Mouse (Mus musculus): Measurements from ENCODE around the gene Zfp961.

Zfp961 gene

DNA sequence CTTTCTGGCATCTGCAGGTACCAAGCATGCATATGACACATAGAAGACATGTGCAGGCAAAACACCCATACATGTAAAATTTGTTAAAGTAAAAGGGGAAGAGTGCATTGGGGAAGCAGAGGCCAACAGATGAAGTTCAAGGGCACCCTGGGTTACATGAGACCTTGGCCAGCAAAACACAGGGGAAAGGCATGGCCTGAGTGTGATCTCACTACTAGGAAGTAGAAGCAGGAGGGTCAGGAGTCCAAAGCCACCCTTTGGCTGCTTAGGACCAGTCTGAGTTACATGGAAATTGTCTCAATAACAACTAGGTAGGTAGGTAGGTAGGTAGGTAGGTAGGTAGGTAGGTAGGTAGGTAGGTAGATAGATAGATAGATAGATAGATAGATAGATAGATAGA, 9.6 kb downstream of the Zfp961 start:
- in situ Hi-C loops (cut with MboI, MseI): no loop called here

DNA sequence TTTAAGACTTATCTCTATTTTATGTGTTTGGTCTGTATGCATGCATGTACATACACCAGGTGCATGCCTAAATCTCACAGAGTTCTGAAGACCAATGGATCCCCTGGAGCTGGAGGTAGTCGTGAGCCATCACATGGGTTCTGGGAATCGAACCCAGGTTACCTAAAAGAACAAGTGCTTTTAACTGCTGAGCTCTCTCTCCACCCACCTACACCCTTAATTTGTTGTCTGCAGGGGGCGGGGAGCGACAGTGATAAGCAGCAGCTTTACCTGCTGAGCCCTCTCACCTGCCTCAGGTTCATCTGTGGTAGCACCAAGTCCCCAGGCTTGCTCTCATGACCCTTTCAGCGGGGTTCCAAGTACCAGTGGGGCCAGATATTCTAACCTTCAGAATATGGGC, 11.0 kb downstream of the Zfp961 start:
- in situ Hi-C loops (cut with MboI, MseI): no loop called here

- in situ Hi-C loops (cut with MboI, MseI): no loop called here
Measured at GRCm38 (mm10) chr8:71964051-71964450, 13.2 kb downstream of the Zfp961 start.

GRCm38 (mm10) chr8:71965166-71965565, 14.3 kb downstream of the Zfp961 start:
- in situ Hi-C loops (cut with MboI, MseI): no loop called here

DNA sequence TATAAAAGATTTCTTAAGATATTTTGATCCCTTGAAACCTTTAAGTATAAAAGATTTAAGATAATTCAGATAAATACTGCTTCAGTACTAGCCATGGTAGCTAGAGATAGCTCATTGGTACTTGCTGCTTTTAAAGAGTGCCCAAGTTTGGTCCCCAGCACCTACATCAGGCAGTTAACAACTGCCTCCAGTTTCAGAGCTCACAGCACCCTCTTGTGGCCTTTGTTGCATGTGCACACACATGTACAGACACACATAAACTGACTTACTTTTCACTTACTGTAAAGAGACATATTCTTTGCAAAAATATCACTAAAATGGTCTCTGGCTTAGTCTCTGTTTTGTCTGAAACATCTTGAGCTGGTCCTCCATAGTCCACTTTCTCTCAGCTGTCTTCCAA, 15.6 kb downstream of the Zfp961 start:
- in situ Hi-C loops (cut with MboI, MseI): no loop called here

DNA sequence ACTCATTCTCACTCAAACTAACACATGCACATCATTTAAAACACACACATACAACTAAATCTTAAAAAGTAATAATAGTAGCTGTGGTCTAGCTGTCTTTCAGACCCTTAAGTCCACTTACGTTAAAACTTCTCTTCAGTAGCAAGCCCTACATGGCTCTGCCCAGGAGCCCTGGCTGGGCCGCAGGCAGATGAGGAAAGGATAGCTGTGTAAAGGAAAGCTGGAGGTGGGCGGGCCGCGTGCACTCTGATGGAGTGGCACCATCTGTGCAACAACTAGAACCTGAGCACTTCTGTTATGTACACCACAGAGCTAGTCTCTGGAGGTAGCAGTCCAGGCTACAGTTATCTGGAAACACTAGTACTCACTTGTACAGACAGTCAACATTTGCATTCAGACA, 16.4 kb downstream of the Zfp961 start:
- in situ Hi-C loops (cut with MboI, MseI): no loop called here

- in situ Hi-C loops (cut with MboI, MseI): no loop called here
Measured at GRCm38 (mm10) chr8:71968100-71968499, 17.3 kb downstream of the Zfp961 start.

DNA sequence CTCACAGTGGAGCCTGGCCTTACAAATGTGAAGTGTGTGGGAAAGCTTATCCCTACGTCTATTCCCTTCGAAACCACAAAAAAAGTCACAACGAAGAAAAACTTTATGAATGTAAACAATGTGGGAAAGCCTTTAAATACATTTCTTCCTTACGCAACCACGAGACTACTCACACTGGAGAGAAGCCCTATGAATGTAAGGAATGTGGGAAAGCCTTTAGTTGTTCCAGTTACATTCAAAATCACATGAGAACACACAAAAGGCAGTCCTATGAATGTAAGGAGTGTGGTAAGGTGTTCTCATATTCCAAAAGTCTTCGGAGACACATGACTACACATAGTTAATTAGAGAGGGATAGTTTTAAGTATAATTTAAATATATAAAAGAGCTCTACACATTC, 17.8 kb downstream of the Zfp961 start:
- in situ Hi-C loops (cut with MboI, MseI): no loop called here

DNA sequence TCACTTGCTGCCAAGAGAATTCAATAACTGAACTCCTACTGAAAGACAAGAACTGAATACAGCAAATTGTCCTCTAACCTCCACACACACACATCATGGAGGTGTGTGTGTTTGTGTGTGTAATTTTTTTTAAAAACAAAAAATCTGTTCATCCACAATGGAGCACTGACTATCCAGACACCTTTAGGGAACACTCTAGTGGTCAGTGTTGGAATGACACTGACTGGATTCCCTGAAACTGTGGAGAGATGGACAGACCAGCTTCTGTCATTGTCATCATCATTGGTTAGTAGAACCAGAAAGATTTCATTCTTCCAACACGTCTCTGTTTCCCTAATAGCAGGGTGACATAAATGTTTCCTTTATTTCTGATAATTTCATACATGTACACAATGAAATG, 21.1 kb downstream of the Zfp961 start:
- in situ Hi-C loops (cut with MboI, MseI): no loop called here

DNA sequence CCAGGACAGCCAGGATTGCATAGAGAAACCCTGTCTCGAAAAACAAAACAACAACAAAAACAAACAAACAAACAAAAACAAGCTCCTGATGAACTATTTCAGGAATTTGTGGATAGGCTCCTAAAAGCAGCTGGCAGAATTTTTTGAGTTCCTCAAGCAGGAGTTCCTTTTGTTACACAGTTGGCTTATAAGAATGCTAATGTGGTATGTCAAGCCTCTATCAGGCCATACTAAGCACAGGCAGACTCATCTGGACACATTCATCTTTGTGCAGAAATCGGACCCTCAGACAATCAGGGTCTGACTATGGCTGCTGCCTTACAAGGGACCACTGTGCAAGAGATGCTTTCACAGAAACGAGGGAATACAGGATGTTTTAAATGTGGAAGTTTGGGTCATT, 23.4 kb downstream of the Zfp961 start:
- in situ Hi-C loops (cut with MboI, MseI): no loop called here

GRCm38 (mm10) chr8:71981032-71981431, 30.2 kb downstream of the Zfp961 start:
- in situ Hi-C loops (cut with MboI, MseI): no loop called here

- in situ Hi-C loops (cut with MboI, MseI): no loop called here
Measured at GRCm38 (mm10) chr8:71981456-71981855, 30.6 kb downstream of the Zfp961 start.

DNA sequence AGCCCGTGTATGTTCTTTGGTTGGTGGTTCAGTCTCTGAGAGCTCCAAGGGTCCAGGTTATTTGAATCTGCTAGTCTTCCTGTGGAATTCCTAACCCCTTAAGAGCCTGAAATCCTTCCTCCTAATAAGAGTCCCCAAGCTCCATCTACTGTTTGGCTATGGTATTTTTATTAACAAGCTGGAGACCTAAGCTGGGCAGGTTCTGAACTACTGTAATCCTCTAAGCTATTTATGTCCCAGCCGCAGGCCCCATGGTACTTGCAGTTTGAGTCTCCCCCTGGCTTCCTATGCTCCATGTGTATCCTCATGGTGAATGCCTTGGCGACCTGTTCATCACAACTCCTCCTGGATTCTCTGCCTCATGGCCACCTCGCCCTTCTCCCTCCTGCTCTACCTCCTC, 33.8 kb downstream of the Zfp961 start:
- in situ Hi-C loops (cut with MboI, MseI): no loop called here

DNA sequence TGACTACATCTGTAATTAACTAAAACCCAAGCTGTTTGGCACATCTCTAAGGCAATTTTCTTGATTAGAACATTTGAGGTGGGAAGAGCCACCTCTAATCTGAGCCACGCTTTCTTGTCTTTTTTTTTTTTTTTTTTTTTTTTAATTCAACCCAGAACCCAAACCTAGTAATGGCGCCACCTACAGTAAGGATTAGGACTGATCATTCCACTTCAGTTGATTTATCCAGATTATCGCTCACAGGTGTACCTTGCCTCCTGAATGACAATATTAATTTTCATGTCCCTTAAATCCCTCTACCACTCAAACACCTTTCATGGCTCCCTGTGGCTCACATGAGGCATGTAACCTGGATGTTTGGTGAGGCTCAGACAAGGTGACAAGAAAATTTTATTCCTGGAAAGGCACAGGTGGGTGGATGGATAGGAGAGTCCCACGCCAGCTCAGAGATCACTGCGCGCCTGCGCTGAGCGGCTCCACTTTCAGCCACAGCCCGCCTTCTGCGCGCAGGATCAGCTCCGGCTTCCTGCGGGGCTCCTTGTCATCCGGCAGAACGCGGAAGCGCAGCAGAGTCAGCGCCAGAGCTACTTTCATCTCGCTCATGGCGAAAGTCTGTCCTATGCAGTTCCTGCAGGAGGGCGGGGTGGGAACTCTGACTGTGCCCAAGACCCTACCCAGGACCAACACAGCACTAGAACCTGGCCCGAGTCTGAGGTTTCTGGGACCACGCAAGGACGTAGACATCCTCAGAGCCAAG, 37.5 kb downstream of the Zfp961 start:
- in situ Hi-C loops (cut with MboI, MseI): no loop called here

GRCm38 (mm10) chr8:71988867-71989599, 38.2 kb downstream of the Zfp961 start:
- in situ Hi-C loops (cut with MboI, MseI): no loop called here

DNA sequence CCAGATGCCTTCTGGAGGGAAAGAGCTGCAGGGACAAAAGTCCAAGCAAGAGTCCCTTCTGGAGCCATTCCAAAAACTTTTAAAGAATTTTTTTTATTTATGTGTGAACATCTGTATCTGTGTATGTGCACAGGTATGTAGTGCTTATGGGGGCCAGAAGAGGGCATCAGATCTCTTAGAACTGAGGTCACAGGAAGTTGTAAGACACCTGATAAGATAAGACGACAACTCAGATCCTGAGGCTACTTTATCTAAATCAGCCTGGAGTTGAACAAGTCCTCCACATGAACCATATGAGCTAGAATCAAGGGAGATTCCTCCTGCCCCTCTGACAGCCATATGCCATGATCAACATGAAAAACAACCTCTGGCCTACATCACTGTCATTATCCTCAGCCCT, 48.6 kb downstream of the Zfp961 start:
- in situ Hi-C loops (cut with MboI, MseI): no loop called here

- in situ Hi-C loops (cut with MboI, MseI): no loop called here
Measured at GRCm38 (mm10) chr8:72000223-72000622, 49.4 kb downstream of the Zfp961 start.

GRCm38 (mm10) chr8:72002942-72003341, 52.1 kb downstream of the Zfp961 start:
- in situ Hi-C loops (cut with MboI, MseI): no loop called here

DNA sequence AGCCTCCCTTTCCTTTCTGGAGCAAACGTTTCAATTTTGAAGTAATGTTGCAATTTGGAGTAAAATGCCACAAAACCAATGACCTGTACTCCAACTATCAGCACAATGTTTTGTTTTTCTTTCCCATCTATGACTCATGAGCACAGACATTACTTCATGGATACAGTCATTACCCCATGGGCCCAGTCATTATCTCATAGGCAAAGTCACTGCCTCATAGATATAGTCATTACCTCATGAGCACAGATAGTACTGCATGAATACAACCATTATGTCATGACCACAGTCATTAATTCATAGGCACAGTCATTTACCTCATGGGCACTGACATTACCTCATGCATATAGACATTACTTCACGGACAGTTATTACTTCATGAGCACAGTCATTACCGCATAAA, 55.1 kb downstream of the Zfp961 start:
- in situ Hi-C loops (cut with MboI, MseI): no loop called here

DNA sequence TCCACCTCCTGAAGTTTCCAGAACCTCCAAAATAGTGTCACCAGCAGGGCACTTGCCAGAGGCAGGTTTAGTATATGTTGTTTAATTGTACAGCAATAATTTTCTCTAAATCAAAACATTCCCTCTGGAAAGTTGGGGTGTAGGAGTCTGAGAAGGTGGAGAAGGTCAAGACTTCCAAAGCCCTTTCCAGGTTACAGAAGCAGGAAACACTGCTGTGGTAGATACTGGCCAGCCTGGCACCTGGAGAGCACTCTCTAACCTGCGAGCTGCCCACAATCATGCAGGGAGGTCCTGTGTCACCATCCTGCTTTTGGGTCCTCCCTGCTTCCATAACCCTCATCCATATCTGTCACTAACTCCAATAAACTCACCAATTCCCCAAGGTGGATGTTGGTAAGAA, 55.9 kb downstream of the Zfp961 start:
- in situ Hi-C loops (cut with MboI, MseI): no loop called here

DNA sequence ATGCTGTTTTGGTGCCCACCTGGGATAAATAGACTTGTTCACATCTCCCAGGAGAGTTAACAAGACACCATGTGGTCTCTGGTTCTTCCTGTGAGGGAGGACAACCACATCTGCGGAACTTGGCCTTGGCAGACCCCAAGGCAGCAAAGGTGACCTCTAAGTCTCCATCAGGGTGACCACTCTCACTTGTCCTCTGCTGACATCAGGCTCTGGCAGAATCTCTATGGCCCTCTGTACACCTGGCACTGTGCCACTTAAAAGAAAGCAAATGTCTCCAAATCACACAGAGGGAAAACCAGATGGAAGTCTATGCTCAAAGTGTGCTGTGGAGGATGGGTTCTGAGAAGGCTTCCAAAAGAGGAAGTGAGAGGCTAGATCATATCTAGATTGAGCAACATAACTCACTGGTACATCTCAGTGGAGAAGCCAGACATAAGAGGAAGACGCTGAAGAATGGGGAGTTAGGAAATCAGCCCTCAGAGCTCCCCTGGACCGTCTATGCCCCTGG, 57.4 kb downstream of the Zfp961 start:
- in situ Hi-C loops (cut with MboI, MseI): no loop called here

DNA sequence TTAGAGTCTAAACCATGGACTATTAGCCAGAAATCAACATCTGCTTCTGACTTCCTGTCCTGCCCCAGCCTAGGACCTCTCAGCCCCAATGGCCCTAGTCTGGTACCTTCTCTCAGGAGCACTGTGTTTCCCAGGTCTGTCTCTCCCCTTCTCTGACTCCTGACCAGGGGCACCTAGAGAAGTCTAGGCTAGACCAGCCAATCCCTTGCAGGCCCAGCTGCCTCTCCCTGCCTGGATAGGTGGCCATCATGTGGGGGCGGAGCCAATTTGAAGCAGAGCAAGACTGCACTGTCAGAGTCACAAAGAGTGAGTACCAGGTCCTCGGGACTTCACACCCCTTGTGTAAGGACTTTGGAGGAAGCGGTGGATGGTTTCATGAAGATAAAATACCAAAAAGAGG, 58.6 kb downstream of the Zfp961 start, which contains the start of gene Cyp4f18:
Gene Cyp4f18 (minus strand): TSS at position 154 of the 400 bp plus-strand sequence.
- in situ Hi-C loops (cut with MboI, MseI): no loop called here
